Mouse (Mus musculus): ENCODE measurements around the gene Rac1. TPM values are rescaled to one million over a fixed set of nuclear protein-coding genes. Genes with fewer than 3 reads are reported as not detected.
"Not testable (repeated sequence)": the region's sequence is repeated elsewhere in the genome, so short reads cannot be mapped to it uniquely, and the experiment has no call there.

Gene Rac1
- total RNA-seq, 2 experiments from 2014 or later = 405 to 421 TPM

- no peak for DNase-seq (ENCODE audit: low spot score in 2 of 2)
Observed at GRCm38 (mm10) chr5:143526698-143527331, 1.0 kb downstream of the Rac1 start.

- DNase-seq (ENCODE audit: low spot score in 2 of 2) = no peak
Observed at GRCm38 (mm10) chr5:143525454-143526225, 2.2 kb downstream of the Rac1 start.

DNA sequence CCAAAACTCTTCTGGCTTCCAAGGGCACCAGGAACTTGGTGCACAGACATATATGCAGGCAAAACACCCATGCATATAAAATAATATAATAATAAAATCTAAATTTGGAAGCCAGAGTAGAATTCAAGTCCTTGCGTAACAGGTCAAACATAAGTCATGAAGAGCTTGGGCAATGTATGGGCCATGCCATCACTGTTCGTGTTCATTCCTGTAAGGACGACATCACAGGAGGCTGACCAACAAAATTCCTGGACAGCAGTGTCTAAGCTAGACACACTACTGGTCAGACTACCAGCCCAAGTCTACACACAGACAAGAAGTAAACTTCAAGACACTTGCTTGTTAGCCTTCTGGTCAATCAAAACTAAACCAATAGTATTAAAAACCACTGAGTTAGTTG is 5.0 kb downstream of the Rac1 start:
- DNase-seq (ENCODE audit: low spot score in 2 of 2) = no peak

DNA sequence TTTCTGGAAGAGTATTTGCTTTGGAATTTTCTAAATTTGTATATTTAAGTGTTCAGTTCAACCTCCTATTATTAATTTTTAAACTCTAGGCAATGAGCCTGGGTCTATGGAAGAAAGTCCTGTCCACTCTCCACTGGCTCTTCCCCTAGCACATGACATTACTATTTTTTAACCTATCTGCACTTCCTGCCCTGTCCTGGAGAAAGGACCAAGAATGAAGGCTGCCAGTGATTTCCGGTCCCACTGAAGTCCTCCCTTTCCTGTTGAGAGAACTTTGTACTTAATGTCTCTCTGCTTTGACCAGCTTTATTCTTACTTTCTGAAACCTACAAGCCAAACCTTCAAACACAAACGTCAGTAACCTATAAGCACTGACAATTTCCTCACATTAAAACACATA is 7.4 kb downstream of the Rac1 start:
- DNase-seq (ENCODE audit: low spot score in 2 of 2) = no peak

GRCm38 (mm10) chr5:143518045-143518591 is 9.7 kb downstream of the Rac1 start:
- no peak for DNase-seq (ENCODE audit: low spot score in 2 of 2)

DNA sequence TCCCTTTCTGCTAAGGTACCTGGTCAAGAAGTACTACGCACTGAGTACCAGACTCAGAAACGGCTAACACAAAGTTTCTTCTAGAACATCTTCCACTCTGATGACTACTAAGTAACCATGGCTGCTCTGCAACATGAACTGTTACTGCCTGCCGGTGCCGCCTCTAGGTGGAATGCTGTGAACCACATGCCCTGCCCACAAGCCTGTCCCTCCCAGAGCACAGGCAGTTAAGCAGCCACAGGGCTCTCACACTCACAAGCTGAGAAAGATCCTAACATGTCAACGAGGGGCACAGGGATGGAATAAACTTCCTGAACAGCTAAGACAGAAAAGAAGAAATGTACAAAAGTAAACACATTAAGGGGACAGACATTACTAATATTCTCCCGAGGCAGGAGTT is 10.4 kb downstream of the Rac1 start:
- DNase-seq (ENCODE audit: low spot score in 2 of 2) = no peak

DNA sequence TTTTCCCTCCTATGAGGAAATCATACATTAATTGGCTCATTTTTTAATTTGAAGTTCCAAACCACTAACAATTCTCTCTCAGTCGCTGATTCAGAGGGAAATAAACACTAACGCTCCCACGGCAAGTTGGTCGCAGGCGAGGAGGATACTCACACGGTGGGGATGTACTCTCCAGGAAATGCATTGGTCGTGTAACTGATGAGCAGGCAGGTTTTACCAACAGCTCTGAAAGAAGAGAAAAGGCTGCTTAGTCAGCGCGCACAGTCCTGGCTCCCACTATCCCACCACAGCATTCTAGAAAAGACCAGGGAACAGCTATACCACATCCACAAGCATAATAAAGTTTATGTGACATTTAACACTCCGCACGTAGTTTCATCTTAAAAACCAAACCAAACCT is 10.8 kb downstream of the Rac1 start:
- no peak for DNase-seq (ENCODE audit: low spot score in 2 of 2)

- DNase-seq (ENCODE audit: low spot score in 2 of 2) = no peak
Observed at GRCm38 (mm10) chr5:143514878-143515277, 13.0 kb downstream of the Rac1 start.

DNA sequence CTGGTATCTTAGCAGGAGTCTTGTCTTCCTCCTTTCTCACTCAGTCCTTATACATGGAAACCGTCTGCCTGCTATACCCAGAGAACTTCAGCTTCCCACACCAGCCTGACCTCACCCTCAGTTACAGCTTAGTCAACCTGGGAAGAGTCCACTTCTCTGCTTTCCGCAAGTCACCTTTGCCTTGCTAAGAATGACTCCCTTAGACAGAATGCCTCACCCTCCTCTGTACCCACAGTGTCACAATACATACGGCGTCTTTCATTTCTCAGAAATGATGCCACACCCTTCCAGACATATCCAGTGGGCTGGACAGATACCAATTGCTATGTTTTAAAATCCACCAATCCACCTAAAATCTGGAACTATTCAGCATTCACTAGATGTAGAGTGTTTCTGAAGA is 15.5 kb downstream of the Rac1 start:
- no peak for DNase-seq (ENCODE audit: low spot score in 2 of 2)

GRCm38 (mm10) chr5:143511577-143511976 is 16.3 kb downstream of the Rac1 start:
- DNase-seq (ENCODE audit: low spot score in 2 of 2) = no peak

DNA sequence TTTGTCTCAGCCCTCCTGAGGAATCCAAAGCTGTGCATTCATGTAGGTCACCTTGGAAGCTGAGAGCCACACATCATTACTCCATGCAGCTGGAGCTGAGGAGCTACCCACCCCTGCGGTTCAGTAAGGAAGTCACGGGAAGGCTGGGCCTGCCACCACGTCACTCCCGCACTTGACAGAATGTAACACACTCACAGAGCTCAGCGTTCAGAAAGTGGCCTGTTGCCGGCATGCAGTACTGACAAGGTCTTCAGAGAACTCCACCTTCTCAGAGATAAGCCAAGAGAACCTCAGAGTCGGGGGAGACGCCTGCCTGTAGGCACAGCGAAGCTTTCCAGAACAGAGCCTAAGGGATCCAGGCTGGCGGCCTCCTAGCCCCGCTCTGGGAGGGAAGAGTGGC is 18.1 kb downstream of the Rac1 start:
- DNase-seq (ENCODE audit: low spot score in 2 of 2) = no peak

DNA sequence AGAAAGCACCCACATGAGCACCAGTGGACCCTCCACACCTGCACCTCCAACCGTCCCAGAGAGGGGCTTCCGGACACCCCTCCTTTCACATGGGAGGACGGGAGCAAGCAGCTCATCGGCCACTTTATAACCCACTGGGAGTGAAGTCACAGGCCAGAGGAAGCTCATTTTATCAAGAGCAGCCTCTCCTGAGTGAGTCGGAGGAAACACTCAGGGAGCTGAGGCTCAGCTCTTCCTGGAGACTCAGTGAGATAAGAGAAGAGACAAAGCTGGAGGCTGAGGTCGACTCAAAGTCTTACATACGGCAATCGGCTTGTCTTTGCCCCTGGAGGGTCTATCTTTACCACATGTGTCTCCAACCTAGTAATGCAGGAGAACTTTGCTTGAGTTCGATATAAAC is 18.5 kb downstream of the Rac1 start:
- DNase-seq (ENCODE audit: low spot score in 2 of 2) = no peak

DNA sequence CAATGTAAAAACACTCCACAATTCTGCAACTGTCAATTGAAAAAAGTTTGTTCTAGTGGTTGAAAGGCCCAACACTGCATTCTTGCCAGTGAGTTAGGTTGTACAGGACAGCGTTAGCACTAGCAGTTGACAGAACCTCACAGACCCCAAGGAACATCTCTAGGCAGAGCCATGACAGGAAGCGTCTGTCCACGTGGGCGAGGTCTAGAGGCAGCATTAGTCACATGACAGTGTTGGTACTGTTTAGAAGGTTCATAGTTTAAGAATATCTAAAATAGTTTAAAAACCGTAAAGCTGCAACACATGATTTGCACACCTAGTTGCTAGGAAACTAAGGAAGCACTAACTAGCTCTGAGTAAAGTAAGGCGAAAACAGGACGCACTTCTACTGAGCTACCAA is 22.3 kb downstream of the Rac1 start:
- DNase-seq (ENCODE audit: low spot score in 2 of 2) = no peak

DNA sequence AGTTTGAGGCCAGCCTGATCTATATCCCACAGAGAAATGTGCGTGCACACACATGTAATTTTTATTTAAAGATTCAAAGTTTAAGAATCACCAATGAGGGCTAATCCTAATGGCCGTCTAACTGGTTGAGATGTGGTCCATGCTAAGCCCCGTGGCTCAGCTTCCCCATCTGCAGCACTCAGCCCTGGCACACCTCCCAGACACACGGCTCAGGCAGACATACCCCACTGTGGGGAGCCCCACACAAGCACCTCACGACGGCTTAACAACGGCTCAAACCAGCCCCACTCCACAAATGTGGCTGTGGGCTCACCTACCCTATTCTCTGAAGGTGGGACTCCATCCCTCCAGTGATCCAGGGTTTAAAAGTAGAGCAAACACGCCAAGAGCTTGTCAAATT is 22.8 kb downstream of the Rac1 start:
- no peak for DNase-seq (ENCODE audit: low spot score in 2 of 2)

DNA sequence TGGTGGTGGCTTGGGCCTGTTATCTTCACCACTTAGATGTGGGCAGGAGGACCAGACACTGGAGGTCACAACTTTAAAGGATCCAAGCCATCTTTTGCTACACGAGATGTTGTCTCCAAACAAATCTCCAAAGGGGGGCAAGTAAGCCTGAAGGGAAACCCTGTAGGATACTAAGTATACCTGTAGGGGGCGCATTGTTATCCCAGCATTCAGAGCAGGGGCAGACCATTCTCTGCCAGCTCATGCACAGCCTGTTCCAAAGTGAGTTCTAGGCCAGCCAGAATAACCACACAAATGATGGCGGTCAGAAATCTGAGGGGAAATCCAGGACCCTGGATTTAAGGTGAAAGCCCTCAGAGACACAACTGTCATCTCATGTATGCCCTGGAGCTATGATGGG is 23.4 kb downstream of the Rac1 start:
- DNase-seq (ENCODE audit: low spot score in 2 of 2) = no peak

- no peak for DNase-seq (ENCODE audit: low spot score in 2 of 2)
Observed at GRCm38 (mm10) chr5:143503740-143504139, 24.1 kb downstream of the Rac1 start.

DNA sequence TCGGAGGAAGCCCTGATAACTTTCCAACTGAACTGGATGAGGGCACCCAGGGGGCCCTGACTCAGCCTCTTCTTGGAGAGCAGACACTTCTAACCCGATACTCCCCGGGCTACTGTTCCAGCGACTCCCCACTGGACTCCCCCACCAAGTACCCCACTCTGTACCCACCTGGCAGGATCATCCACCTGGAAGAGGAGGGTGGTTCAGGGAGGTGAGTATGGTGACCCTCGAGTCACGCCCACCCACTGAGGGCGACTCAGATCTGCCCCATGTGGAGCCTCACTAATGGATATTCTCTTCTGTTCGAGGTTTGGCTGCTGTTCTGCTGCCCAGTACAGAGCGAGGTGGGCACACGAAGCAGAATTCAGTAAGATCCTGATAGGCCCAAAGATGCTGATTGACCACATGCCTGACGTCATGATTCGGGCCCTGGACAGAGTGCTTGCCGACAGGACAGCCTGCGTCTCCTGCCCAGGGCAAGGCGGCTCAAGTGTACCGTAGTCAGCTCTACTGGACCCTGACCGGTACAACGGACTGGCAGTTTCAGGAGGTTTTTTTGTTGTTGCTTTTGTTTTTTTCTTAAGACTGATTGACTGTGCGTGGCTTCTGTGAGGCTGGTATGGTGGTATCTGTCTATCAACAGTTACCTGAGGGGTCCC is 24.8 kb downstream of the Rac1 start:
- no peak for DNase-seq (ENCODE audit: low spot score in 2 of 2)

GRCm38 (mm10) chr5:143501649-143502048 is 26.2 kb downstream of the Rac1 start:
- no peak for DNase-seq (ENCODE audit: low spot score in 2 of 2)

- no peak for DNase-seq (ENCODE audit: low spot score in 2 of 2)
Observed at GRCm38 (mm10) chr5:143501140-143501539, 26.7 kb downstream of the Rac1 start.

DNA sequence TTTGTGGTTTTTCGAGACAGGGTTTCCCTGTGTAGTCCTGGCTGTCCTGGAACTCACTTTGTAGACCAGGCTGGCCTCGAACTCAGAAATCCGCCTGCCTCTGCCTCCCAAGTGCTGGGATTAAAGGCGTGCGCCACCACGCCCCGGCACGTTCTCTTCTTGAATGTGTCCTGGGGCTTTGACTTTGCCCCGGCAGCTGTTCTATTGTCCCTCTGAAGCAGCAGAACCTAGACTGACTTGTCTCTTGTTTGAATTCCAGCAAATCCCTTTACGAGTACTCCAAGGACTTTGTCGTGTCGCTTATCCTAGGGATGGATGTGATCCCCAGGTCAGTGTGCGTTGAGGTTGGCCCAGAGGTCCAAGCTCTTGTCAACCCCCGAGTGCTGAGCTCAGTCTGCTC is 27.1 kb downstream of the Rac1 start:
- DNase-seq (ENCODE audit: low spot score in 2 of 2) = not testable (repeated sequence)

- no peak for DNase-seq (ENCODE audit: low spot score in 2 of 2)
Observed at GRCm38 (mm10) chr5:143499686-143500085, 28.1 kb downstream of the Rac1 start.

GRCm38 (mm10) chr5:143499197-143499596 is 28.6 kb downstream of the Rac1 start:
- DNase-seq (ENCODE audit: low spot score in 2 of 2) = no peak
